Mouse (Mus musculus) stomach, embryonic 16.5 days (tissue): ENCODE measurements at regions not wholly inside any gene's neighbourhood (a gene's known extent, or its start where the extent isn't known, plus 50 kb on each side); places are given as distances from the start of the nearest gene placed in this dataset.
A peak's percentile ranks its signal among the peaks of the same experiment; 100 is the strongest.

Experiments
- ATAC-seq: fragments of 200-750 bp; cut with Nextera tagmentation; 2 replicates; pipeline ENCODE4 v1.8.0; 2017; ENCODE audit warnings: moderate number of reproducible peaks, moderate TSS enrichment; ENCODE audit not compliant: insufficient read depth, low FRiP score
- H3K27ac ChIP-seq: fragments of 300-500 bp; sonication (generic); 2 replicates; pipeline ENCODE4 v1.5.1; 2014; ENCODE audit warnings: low read length
- H3K27me3 ChIP-seq: fragments of 300-500 bp; sonication (generic); 2 replicates; pipeline ENCODE4 v1.6.1; 2014; ENCODE audit warnings: low read length, control low read depth, mixed read lengths; ENCODE audit not compliant: control insufficient read depth, insufficient read depth
- H3K36me3 ChIP-seq: fragments of 300-500 bp; sonication (generic); 2 replicates; pipeline ENCODE4 v1.6.1; 2014; ENCODE audit warnings: low read length; ENCODE audit not compliant: control insufficient read depth, insufficient read depth
- H3K4me1 ChIP-seq: fragments of 300-500 bp; sonication (generic); 2 replicates; pipeline ENCODE4 v1.6.1; 2014; ENCODE audit warnings: low read length, control low read depth, mixed read lengths; ENCODE audit not compliant: control insufficient read depth, insufficient read depth
- H3K4me2 ChIP-seq: fragments of 300-500 bp; sonication (generic); 2 replicates; pipeline ENCODE4 v1.6.1; 2014; ENCODE audit warnings: low read depth, low read length, mixed read lengths
- H3K4me3 ChIP-seq: fragments of 300-500 bp; sonication (generic); replicated peaks from 2 replicates; pipeline ENCODE4 v1.5.1; 2014; ENCODE audit warnings: mild to moderate bottlenecking, low read length
- H3K9ac ChIP-seq: fragments of 300-500 bp; sonication (generic); 2 replicates; pipeline ENCODE4 v1.6.1; 2014; ENCODE audit warnings: low read length
- H3K9me3 ChIP-seq: fragments of 300-500 bp; sonication (generic); replicated peaks from 2 replicates; pipeline ENCODE4 v1.6.1; 2016; ENCODE audit warnings: low read length, control low read depth; ENCODE audit not compliant: control insufficient read depth
- WGBS: fragments of 180-500 bp; shearing (Covaris S2); extraction: QIAGEN DNeasy Blood & Tissue Kit; methylation state at CpG from one replicate; pipeline ENCODE4 v1.1.7; 2014; 5-methylcytosine and 5-hydroxymethylcytosine counted together

DNA sequence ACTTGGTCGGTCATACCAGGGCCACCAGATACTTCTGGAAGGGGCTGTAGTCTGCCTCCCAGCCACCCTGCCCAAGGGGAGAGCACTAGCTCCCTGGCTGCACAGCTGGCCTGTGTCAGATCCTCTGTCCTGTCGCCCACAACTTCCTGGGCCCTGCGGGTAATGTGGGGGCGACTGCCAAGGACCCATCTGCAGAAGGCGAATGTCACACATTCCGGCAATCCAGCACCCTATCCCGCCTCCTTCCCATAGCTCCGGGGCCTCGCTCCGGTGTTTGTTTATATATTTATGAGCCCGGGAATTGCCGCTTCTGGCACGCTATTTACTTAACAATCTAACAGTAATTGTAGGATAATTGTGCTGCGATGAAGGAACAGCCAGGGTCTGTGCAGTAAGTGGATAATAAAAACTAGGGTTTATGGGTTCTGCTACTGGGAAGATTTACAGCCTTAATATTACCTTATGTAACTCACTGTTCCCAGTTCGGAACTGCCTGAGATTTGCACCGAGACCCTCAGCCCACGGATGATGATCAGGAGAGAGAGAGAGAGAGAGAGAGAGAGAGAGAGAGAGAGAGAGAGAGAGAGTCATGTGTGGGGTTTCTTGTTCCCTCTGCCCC is 338.6 kb upstream of the Kcnab2 start:
- no peaks in the 10 kb centered on the region for H3K27me3 ChIP-seq
- WGBS: 44% methylated on average over 17 of the region's 17 CpGs
- H3K36me3 ChIP-seq: no peaks in the 10 kb centered on the region
- no peak overlapping the region for H3K4me3 ChIP-seq
- no peak overlapping the region for H3K4me2 ChIP-seq
- H3K9ac ChIP-seq: no peak overlapping the region
- H3K9me3 ChIP-seq: no peaks in the 10 kb centered on the region
- H3K4me1 ChIP-seq: no peaks in the 10 kb centered on the region
- H3K27ac ChIP-seq: no peak overlapping the region
- ATAC-seq: no peak

- H3K27ac ChIP-seq: no peak overlapping the region
- H3K27me3 ChIP-seq: no peaks in the 10 kb centered on the region
- 74% methylated on average over 7 of the region's 7 CpGs for WGBS
- H3K9me3 ChIP-seq: no peaks in the 10 kb centered on the region
- no peak for ATAC-seq
- H3K4me2 ChIP-seq: no peak overlapping the region
- H3K9ac ChIP-seq: no peak overlapping the region
- no peaks in the 10 kb centered on the region for H3K4me1 ChIP-seq
- H3K4me3 ChIP-seq: no peak overlapping the region
- H3K36me3 ChIP-seq: no peaks in the 10 kb centered on the region
Observed at GRCm38 (mm10) chr4:152806611-152807010, 328.9 kb upstream of the Kcnab2 start.

DNA sequence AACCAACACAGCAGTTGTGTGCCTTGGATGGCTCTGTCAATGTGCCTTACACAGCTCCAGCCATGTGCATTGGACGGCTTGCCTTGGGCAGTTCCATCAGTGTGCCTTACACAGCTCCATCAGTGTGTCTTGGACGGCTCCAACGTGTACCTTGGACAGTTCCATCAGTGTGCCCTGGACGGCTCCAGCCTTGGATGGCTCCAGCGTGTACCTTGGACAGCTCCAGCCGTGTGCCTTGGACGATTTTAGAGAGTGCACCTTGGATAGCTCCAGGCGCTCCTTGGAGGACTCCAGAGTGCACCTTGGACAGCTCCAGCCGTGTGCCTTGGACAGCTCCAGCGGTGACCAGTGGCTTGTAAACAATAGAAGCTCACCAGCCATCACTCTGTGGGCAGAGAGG is 321.7 kb upstream of the Kcnab2 start:
- H3K4me3 ChIP-seq: no peak overlapping the region
- no peak overlapping the region for H3K27ac ChIP-seq
- H3K36me3 ChIP-seq: no peaks in the 10 kb centered on the region
- H3K4me1 ChIP-seq: no peaks in the 10 kb centered on the region
- WGBS: 11% methylated on average over 10 of the region's 10 CpGs
- no peaks in the 10 kb centered on the region for H3K9me3 ChIP-seq
- peak; percentile 87 for ATAC-seq
- H3K27me3 ChIP-seq: no peaks in the 10 kb centered on the region
- H3K9ac ChIP-seq: no peak overlapping the region
- H3K4me2 ChIP-seq: no peak overlapping the region

- WGBS: 82% methylated on average over 7 of the region's 7 CpGs
- no peak for ATAC-seq
Observed at GRCm38 (mm10) chr4:152788431-152788830, 310.8 kb upstream of the Kcnab2 start.

GRCm38 (mm10) chr4:152784972-152785371 is 307.3 kb upstream of the Kcnab2 start:
- no peak overlapping the region for H3K4me2 ChIP-seq
- H3K4me3 ChIP-seq: no peak overlapping the region
- no peak for ATAC-seq
- H3K4me1 ChIP-seq: no peaks in the 10 kb centered on the region
- no peaks in the 10 kb centered on the region for H3K9me3 ChIP-seq
- no peak overlapping the region for H3K9ac ChIP-seq
- H3K36me3 ChIP-seq: no peaks in the 10 kb centered on the region
- H3K27me3 ChIP-seq: no peaks in the 10 kb centered on the region
- 89% methylated on average over 2 of the region's 2 CpGs for WGBS
- no peak overlapping the region for H3K27ac ChIP-seq

More at GRCm38 (mm10) chr4:152788431-152788830, 310.8 kb upstream of the Kcnab2 start:
- Histone ChIP-seq H3K9me3 (peaks cover 5% of the 10 kb centered on the region), H3K27me3 (no peaks in the 10 kb centered on the region), H3K4me2 (no peak overlapping the region), H3K9ac (no peak overlapping the region), H3K27ac (no peak overlapping the region), H3K4me1 (no peaks in the 10 kb centered on the region), H3K36me3 (no peaks in the 10 kb centered on the region), H3K4me3 (no peak overlapping the region)

DNA sequence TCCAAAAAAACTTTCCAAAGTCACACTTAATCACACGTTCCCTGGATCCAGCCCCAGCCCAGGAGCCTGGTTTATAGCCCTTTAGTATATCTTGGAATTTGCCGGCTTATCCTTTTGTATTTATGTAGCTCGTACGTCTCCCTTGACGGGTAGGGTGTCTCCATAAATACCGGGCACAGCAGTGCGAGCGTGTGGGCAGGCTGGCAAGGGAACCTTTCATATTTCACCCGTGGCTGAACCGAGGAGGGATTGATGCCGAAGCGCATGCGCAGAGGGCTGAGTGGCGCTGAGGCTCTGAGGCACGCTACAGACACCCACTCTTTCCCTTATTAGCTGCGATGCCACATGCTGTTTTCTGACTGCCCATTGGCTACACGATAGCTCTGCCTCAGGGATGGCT is 301.9 kb upstream of the Kcnab2 start:
- Histone ChIP-seq H3K4me1 (no peaks in the 10 kb centered on the region), H3K9me3 (no peaks in the 10 kb centered on the region), H3K27me3 (no peaks in the 10 kb centered on the region), H3K9ac (no peak overlapping the region), H3K27ac (no peak overlapping the region), H3K36me3 (no peaks in the 10 kb centered on the region), H3K4me2 (no peak overlapping the region), H3K4me3 (no peak overlapping the region)
- ATAC-seq: no peak
- WGBS: 72% methylated on average over 17 of the region's 17 CpGs

DNA sequence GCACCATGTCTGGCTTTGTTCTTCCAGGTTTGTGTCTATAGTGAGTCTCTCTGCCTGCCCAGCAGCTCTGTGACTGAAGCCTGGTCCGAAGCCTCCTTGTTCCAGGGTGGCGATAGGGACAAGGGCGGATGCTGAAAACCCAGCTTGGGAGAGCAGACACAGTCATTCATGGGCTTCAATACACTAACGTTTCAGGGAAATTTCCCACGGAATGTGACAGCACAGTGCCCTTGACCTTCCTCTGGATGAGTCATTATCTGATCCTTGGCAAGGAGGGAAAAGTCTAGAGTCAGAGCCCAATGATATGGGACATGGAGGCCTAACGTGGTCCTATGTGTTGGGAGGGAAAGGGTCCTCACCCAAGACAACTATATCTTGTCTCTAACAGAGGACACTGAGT is 298.1 kb upstream of the Kcnab2 start:
- H3K4me2 ChIP-seq: no peak overlapping the region
- H3K9ac ChIP-seq: no peak overlapping the region
- H3K27me3 ChIP-seq: no peaks in the 10 kb centered on the region
- H3K9me3 ChIP-seq: no peaks in the 10 kb centered on the region; the same call in 1 of the 2 replicates
- ATAC-seq: no peak
- 60% methylated on average over 6 of the region's 6 CpGs for WGBS
- H3K4me3 ChIP-seq: no peak overlapping the region
- no peaks in the 10 kb centered on the region for H3K36me3 ChIP-seq
- no peak overlapping the region for H3K27ac ChIP-seq
- H3K4me1 ChIP-seq: no peaks in the 10 kb centered on the region

- Histone ChIP-seq H3K4me1 (no peaks in the 10 kb centered on the region), H3K36me3 (no peaks in the 10 kb centered on the region), H3K4me2 (no peak overlapping the region), H3K27me3 (no peaks in the 10 kb centered on the region), H3K9me3 (no peaks in the 10 kb centered on the region; the same call in 1 of the 2 replicates), H3K27ac (no peak overlapping the region), H3K9ac (no peak overlapping the region), H3K4me3 (no peak overlapping the region)
- WGBS: 72% methylated on average over 7 of the region's 7 CpGs
- no peak for ATAC-seq
Observed at GRCm38 (mm10) chr4:152771386-152771785, 293.7 kb upstream of the Kcnab2 start.

GRCm38 (mm10) chr4:152767372-152767771 is 289.7 kb upstream of the Kcnab2 start:
- no peaks in the 10 kb centered on the region for H3K4me1 ChIP-seq
- H3K9ac ChIP-seq: no peak overlapping the region
- WGBS: 80% methylated on average over 5 of the region's 5 CpGs
- H3K4me2 ChIP-seq: no peak overlapping the region
- no peak for ATAC-seq
- no peak overlapping the region for H3K4me3 ChIP-seq
- H3K9me3 ChIP-seq: peaks cover 2% of the 10 kb centered on the region; the same call in 1 of the 2 replicates
- no peaks in the 10 kb centered on the region for H3K36me3 ChIP-seq
- H3K27me3 ChIP-seq: no peaks in the 10 kb centered on the region
- no peak overlapping the region for H3K27ac ChIP-seq
